ENCODE assay signal across 27 mouse cellular contexts in the genomic region with DNA sequence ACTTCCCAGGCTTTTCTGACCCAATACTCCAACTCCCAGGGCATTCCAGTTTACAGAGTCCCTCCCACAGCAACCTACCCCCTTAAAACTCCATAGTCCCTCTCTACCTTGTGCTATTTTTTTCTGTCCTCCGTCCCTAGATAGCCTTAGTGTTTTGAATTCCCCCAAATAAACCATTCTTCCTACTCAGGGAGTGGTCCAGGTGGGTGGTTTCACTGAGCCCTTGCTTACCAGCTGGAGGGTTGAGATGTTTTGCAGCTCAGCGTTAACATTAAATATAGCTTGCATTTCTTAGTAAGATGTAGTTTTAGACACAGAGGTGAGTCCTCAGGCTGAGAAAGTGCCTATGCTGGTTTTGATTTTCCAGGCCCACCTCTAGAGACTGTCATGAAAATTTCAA.
DNase-seq lines count a peak whose midpoint lies in the region; ATAC-seq lines count a peak whose summit lies in the region.
"Had no signal": no experiment of that assay in that cellular context is flagged by ENCODE, and none has a peak within 500 bp of the region (broad histone marks: within the 10 kb centered on the region; RNA-seq: fewer than 3 reads in every experiment).

No protein-coding gene starts in this region.

- H3K27ac ChIP-seq in liver, embryonic 12.5 days, result no peak overlapping the region
- H3K27ac ChIP-seq: embryonic facial prominence, embryonic 13.5 days; embryonic facial prominence, embryonic 15.5 days; forebrain, embryonic 13.5 days; forebrain, embryonic 15.5 days had no signal

- H3K4me3 ChIP-seq in liver, embryonic 12.5 days, result no peak overlapping the region
- H3K4me3 ChIP-seq: embryonic facial prominence, embryonic 13.5 days; embryonic facial prominence, embryonic 15.5 days; erythroblast, embryonic 14.5 days; forebrain, embryonic 13.5 days; forebrain, embryonic 15.5 days had no signal

- DNase-seq in frontal cortex, postnatal 36 days (ENCODE audit: low spot score in 2 of 2), result no peak
- peak; percentile 15 for DNase-seq in right cerebral cortex, postnatal 25 days
- DNase-seq in right cerebral cortex, postnatal 4 days, result no peak
- DNase-seq: adrenal gland, adult 8-10 months; adrenal gland, postnatal 14 days; adrenal gland, postnatal 36 days; B cell, adult 2 months; cerebellum, adult 11 months; cerebellum, adult 18-20 months; cerebellum, adult 8-10 months; cerebellum, adult 9-11 months; cerebellum, postnatal 14 days; cerebellum, postnatal 36 days; embryo, embryonic 11 days; forebrain, postnatal 0 days had no signal

- 63% methylated on average over 2 of the region's 2 CpGs for WGBS in liver, embryonic 12.5 days (ENCODE audit: insufficient replicate concordance)

- no peaks in the 10 kb centered on the region for H3K9me3 ChIP-seq in liver, embryonic 12.5 days (replicated peaks)
- H3K9me3 ChIP-seq: embryonic facial prominence, embryonic 13.5 days; embryonic facial prominence, embryonic 15.5 days; forebrain, embryonic 13.5 days; forebrain, embryonic 15.5 days; G1E had no signal

- no peaks in the 10 kb centered on the region for H3K36me3 ChIP-seq in liver, embryonic 12.5 days
- H3K36me3 ChIP-seq: embryonic facial prominence, embryonic 13.5 days; embryonic facial prominence, embryonic 15.5 days; forebrain, embryonic 15.5 days; G1E had no signal

- H3K4me1 ChIP-seq in liver, embryonic 12.5 days, result no peaks in the 10 kb centered on the region
- H3K4me1 ChIP-seq: embryonic facial prominence, embryonic 13.5 days; embryonic facial prominence, embryonic 15.5 days; forebrain, embryonic 13.5 days; forebrain, embryonic 15.5 days had no signal

- H3K9ac ChIP-seq in liver, embryonic 12.5 days, result no peak overlapping the region
- H3K9ac ChIP-seq: embryonic facial prominence, embryonic 13.5 days; embryonic facial prominence, embryonic 15.5 days; forebrain, embryonic 13.5 days; forebrain, embryonic 15.5 days; forebrain, postnatal 0 days had no signal

- no peaks in the 10 kb centered on the region for H3K27me3 ChIP-seq in liver, embryonic 12.5 days (replicated peaks)
- H3K27me3 ChIP-seq: CH12.LX; embryonic facial prominence, embryonic 13.5 days; embryonic facial prominence, embryonic 15.5 days; forebrain, embryonic 13.5 days; forebrain, embryonic 15.5 days; Patski had no signal

- peak; percentile 59; the same call in 1 of the 2 replicates for ATAC-seq in frontal cortex, adult (ENCODE audit: low TSS enrichment)
- no peak for ATAC-seq in liver, embryonic 12.5 days
- ATAC-seq: activated CD4-positive, CD25-positive, alpha-beta regulatory T cell, adult 4 months; CD4-positive, CD25-positive, alpha-beta regulatory T cell, adult 4 months; forebrain, embryonic 13.5 days; forebrain, embryonic 15.5 days; forebrain, postnatal 0 days; Patski had no signal

- H3K4me2 ChIP-seq in liver, embryonic 12.5 days, result no peak overlapping the region
- H3K4me2 ChIP-seq: embryonic facial prominence, embryonic 13.5 days; embryonic facial prominence, embryonic 15.5 days; forebrain, embryonic 13.5 days; forebrain, embryonic 15.5 days had no signal
